Mouse (Mus musculus): Measurements from ENCODE around the gene Med23.

The Med23 gene

GRCm38 (mm10) chr10:24961112-24961511 is 91.3 kb downstream of the Med23 start:
- peak; percentile 37 for DNase-seq (ENCODE audit: low spot score)

GRCm38 (mm10) chr10:24961889-24962288 is 92.1 kb downstream of the Med23 start:
- DNase-seq (ENCODE audit: low spot score) = peak; percentile 45
